Mouse (Mus musculus) central nervous system, embryonic 14 days (tissue): ENCODE measurements around the gene Twf2. TPM values are rescaled to one million over a fixed set of nuclear protein-coding genes. Genes with fewer than 3 reads are reported as not detected.

Source experiments
- polyA plus RNA-seq: library from polyadenylated mRNA; depleted of rRNA; stranded (reverse); fragments of >200 nt; gene quantifications from 2 replicates; pipeline ENCODE4 v1.2.3, GENCODE M21; 2012; rRNA removed

Twf2 gene
- polyA plus RNA-seq, result 54.7 and 57.8 TPM in 2 replicates

DNA sequence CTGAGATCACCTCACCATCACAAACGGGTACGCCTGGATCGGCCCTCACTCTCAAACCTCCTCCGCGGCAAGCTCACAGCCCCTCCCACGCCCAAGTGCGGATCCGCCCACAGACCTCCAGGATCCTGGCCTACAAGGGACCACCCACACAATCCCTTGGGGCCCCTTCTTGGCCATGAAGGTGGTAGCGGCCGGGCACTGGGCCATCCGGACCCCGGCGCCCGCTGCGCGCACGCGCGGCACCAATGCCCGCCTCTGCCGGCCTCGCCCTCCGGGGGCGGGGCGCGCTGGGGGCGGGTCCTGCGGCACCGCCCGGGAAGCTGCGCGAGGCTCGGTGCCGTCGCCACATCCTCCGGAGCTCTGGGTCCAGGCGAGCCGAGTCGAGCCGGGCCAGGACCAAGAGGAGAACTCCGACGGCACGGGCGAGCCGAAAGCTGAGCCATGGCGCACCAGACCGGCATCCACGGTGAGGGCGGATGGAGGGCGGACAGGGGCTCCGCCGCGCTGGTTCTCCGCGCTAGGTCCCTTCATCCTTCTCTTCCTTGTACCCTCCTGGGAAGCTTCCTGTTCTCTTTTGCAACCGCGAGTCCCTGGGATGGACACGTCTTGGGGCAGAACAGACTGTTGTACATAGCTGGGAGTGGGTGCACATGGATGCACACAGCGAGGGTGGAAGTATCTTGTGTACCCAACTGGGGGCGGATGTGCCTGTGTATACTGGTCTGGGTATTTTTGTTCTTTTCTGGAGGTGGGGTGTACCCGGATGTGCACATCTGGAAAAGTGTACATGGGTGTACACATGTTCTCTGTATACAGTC, at the start of gene Twf2:
Twf2 (plus strand) TSS at position 290 of the 818 bp plus-strand sequence.

DNA sequence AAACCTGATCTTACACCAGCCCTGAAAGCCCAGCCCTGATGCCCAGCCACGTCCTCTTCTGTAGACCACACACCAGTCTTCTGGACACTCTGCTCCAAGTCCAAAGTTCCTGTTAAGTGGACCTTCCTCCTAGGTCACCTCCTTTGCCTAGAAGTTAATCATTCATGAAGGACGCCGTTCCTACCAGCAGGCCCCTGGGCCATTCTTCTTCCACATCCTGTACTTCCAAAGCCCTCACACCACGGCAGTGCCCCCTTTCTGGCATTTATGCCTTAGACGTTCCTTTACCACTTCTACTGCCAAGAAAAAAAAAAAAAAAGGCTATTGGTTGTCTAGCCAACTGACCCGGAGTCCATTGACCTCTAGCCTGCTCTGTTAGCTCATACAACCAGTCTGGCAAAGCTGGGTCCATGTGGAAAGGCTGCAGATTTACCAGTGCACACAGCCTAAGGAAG, 44.8 kb upstream of the Twf2 start, which contains the start of gene Glyctk:
Glyctk (minus strand) TSS at position 102 of the 455 bp plus-strand sequence.

DNA sequence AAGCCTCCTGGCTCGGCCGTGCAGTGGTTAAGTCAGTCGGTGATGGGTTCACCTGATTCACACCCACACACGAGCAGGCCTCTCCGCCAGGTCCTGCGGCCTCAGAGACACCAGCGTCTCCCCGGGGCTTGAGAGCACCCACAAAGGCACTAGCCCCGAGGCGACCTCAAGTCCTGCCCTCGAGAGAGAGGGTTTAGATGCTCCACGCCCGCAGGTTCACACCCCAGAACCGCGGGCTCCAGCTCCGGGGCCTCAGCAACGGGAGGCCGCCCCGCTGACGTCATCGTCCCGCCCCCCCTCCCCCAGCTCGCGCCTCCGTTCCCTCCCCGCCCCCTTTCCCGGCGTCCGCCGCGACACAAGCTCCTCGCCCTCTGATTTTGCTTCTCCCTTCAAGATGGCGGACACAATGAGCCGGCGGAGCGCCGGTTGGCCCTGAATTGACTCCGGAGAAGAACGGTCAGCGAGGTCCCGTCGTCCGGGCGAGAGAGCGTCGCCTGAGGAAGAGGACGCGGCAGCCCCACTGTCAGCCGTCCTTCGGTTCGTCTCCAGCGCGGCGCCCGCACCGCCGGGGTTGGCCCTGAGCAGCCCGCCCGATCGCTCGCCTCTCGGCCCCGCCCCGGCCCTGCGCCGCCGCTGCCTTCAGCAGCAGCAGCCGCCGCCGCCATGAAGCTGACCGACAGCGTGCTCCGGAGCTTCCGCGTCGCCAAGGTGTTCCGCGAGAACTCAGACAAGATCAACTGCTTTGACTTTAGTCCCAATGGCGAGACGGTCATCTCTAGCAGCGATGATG, 32.2 kb upstream of the Twf2 start, which contains the start of gene Wdr82:
Wdr82 (plus strand) TSS at position 373 of the 790 bp plus-strand sequence.

DNA sequence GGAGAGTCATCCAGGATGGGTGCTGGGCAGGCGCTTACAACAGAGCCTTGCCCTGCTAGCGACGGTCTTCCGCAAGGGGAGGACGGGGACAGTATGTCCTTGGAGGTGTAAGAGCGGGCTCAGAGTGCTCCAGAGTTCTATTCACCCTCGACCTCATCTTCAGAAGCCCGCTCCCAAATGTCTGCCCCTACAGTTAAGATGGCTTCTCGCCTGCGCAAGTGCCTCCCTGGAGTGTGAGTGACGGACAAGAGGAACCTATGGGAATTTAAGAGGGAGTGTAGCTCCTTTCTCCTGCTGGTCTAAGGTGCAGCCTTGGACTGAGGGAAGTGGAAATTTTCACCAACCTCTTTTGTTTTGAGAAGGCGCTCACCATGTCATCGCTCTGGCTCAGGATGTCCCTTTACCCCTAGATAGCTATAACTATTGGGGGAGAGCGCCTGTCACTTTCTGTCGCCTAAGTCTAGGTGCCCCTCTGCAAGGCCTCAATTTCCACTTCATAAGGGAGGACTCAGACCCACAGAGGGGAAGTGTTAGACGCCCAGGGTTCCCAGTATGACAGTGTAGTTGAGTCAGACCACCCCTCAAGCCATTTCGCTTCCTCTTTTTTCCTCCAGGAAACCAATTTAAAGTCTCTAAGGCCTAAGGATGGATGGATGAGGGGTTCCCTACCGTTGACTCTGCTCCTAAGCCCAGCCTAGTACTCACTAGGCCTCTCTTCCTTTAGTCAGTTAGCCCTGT, 3.2 kb upstream of the Twf2 start, which contains the start of gene Ppm1m:
Ppm1m (minus strand) TSS at position 212 of the 738 bp plus-strand sequence.

GRCm38 (mm10) chr9:106222261-106222851, 19.4 kb downstream of the Twf2 start, which contains the start of gene Tlr9:
TSS of gene Tlr9 (plus strand) at chr9:106222598.

Other genes with a start within 250 kb of the Twf2 start
- gene Col6a5, start 242.5 kb upstream of the Twf2 start, polyA plus RNA-seq, result 0.75 and 0.80 TPM in 2 replicates
- gene Col6a4, start 106.3 kb upstream of the Twf2 start, polyA plus RNA-seq, result 1.9 and 2.0 TPM in 2 replicates
- gene Glyctk, start 45.0 kb upstream of the Twf2 start, polyA plus RNA-seq, result 1.2 and 1.6 TPM in 2 replicates
- 152 and 165 TPM in 2 replicates for gene Wdr82, start 32.2 kb upstream of the Twf2 start, polyA plus RNA-seq
- 29.6 and 45.3 TPM in 2 replicates for gene Ppm1m, start 3.4 kb upstream of the Twf2 start, polyA plus RNA-seq
- 0.41 and 0.50 TPM in 2 replicates for gene Tlr9, start 19.5 kb downstream of the Twf2 start, polyA plus RNA-seq
- gene Alas1, start 45.5 kb downstream of the Twf2 start, polyA plus RNA-seq, result 88.5 and 96.6 TPM in 2 replicates
- 12.0 and 12.3 TPM in 2 replicates for gene Poc1a, start 78.0 kb downstream of the Twf2 start, polyA plus RNA-seq
- gene Dusp7, start 165.5 kb downstream of the Twf2 start, polyA plus RNA-seq, result 33.3 and 48.3 TPM in 2 replicates
- 818 and 832 TPM in 2 replicates for gene Rpl29, start 226.3 kb downstream of the Twf2 start, polyA plus RNA-seq
- gene Acy1, start 235.2 kb downstream of the Twf2 start, polyA plus RNA-seq, result 22.9 and 23.0 TPM in 2 replicates
- 15.2 and 23.0 TPM in 2 replicates for gene Abhd14b, start 244.4 kb downstream of the Twf2 start, polyA plus RNA-seq
- 56.2 and 65.9 TPM in 2 replicates for gene Abhd14a, start 244.6 kb downstream of the Twf2 start, polyA plus RNA-seq